Mouse (Mus musculus) heart, adult 2 months (tissue): ENCODE data around the gene Caskin1. TPM values are rescaled to one million over a fixed set of nuclear protein-coding genes. Genes with fewer than 3 reads are reported as not detected.

Experiments used
- DNase-seq, 2 experiments: peaks; one replicate each; pipeline ENCODE4 v3.0.0; 2021
- H3K27ac ChIP-seq: fragments of 200-600 bp; 2 replicates; pipeline ENCODE4 v1.8.1; 2022
- H3K27me3 ChIP-seq: fragments of 200-500 bp; 2 replicates; pipeline ENCODE4 v1.6.1; 2012; ENCODE audit warnings: mild to moderate bottlenecking, low read length, inconsistent platforms, mixed read lengths; ENCODE audit not compliant: control insufficient read depth, insufficient read depth
- H3K36me3 ChIP-seq: fragments of 200-500 bp; 2 replicates; pipeline ENCODE4 v1.6.1; 2012; ENCODE audit warnings: low read length, inconsistent platforms; ENCODE audit not compliant: control insufficient read depth, insufficient read depth
- H3K4me1 ChIP-seq: fragments of 200-500 bp; 2 replicates; pipeline ENCODE4 v1.6.1; 2011; ENCODE audit warnings: low read length; ENCODE audit not compliant: control insufficient read depth, insufficient read depth
- H3K4me3 ChIP-seq: fragments of 200-600 bp; 2 replicates; pipeline ENCODE4 v1.8.1; 2022
- H3K79me2 ChIP-seq: fragments of 200-500 bp; replicated peaks from 2 replicates; pipeline ENCODE4 v1.6.1; 2012; ENCODE audit warnings: mild to moderate bottlenecking, inconsistent platforms, low read length, moderate library complexity, mixed read lengths; ENCODE audit not compliant: control insufficient read depth, insufficient read depth
- H3K9ac ChIP-seq: fragments of 200-500 bp; 2 replicates; pipeline ENCODE4 v1.6.1; 2012; ENCODE audit warnings: low read depth, mild to moderate bottlenecking, control low read depth, inconsistent platforms, low read length, mixed read lengths
- CTCF ChIP-seq: fragments of 200-600 bp; IDR thresholded peaks from 2 replicates; pipeline ENCODE4 v1.8.1; 2022; ENCODE audit warnings: antibody characterized with exemption, mild to moderate bottlenecking, moderate library complexity
- EP300 ChIP-seq: fragments of 200-500 bp; IDR thresholded peaks from 2 replicates; pipeline ENCODE4 v1.6.1; 2011; ENCODE audit warnings: low read depth, low read length, control low read depth; ENCODE audit not compliant: insufficient read depth
- POLR2A ChIP-seq: fragments of 200-500 bp; IDR thresholded peaks from 2 replicates; pipeline ENCODE4 v1.6.1; 2011; ENCODE audit warnings: mild to moderate bottlenecking, low read depth, low read length, control low read depth; ENCODE audit not compliant: insufficient read depth
- WGBS: fragments of 180-500 bp; shearing (Covaris S2); methylation state at CpG from one replicate; pipeline ENCODE4 v1.1.7; 2018; 5-methylcytosine and 5-hydroxymethylcytosine counted together
- intact Hi-C: fragments of 180-260 bp; cut with DNase I; formaldehyde crosslinking; loops from one replicate; pipeline ENCODE4 v1.15.1; 2025
- polyA plus RNA-seq: library from polyadenylated mRNA; depleted of rRNA; stranded (reverse); fragments of >200 nt; gene quantifications from 2 replicates; pipeline ENCODE4 v1.2.3, GENCODE M21; 2012
- total RNA-seq, 2 experiments: library from RNA; stranded (reverse); gene quantifications; 2 replicates each; pipeline ENCODE4 v1.2.3; 2021

The Caskin1 gene
- total and polyA plus RNA-seq, 3 experiments = 0.16 to 0.55 (median 0.45) TPM

DNA sequence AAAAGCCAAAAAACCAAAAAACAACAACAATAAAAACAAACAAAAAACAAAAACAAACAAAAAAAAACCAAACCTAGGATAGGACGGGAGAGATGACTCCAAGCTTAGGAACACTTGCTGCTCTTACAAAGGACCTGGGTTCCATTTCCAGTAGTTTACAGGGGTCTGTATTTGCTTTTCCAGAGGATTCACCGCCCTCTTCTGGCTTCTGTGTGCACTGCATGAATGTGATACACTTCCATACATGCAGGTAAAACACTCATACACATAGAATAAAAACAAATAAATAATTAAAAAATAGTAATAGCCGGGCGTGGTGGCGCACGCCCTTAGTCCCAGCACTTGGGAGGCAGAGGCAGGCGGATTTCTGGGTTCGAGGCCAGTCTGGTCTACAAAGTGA is 50.5 kb downstream of the Caskin1 start:
- no peak overlapping the region for H3K27ac ChIP-seq
- H3K79me2 ChIP-seq = no peaks in the 10 kb centered on the region
- H3K4me1 ChIP-seq = no peaks in the 10 kb centered on the region
- H3K9ac ChIP-seq = no peak overlapping the region
- no peaks in the 10 kb centered on the region for H3K27me3 ChIP-seq
- no peak overlapping the region for H3K4me3 ChIP-seq
- DNase-seq = peak; percentile 41 to 65
- no peak for TF ChIP-seq POLR2A
- peak; percentile 82 for TF ChIP-seq CTCF
- no peaks in the 10 kb centered on the region for H3K36me3 ChIP-seq
- WGBS = 55% methylated on average over 8 of the region's 8 CpGs
- intact Hi-C loops = loop anchor here (2.0 kb wide), 2 partner anchors 44 to 90 kb away; no protein-coding TSS in a partner anchor

DNA sequence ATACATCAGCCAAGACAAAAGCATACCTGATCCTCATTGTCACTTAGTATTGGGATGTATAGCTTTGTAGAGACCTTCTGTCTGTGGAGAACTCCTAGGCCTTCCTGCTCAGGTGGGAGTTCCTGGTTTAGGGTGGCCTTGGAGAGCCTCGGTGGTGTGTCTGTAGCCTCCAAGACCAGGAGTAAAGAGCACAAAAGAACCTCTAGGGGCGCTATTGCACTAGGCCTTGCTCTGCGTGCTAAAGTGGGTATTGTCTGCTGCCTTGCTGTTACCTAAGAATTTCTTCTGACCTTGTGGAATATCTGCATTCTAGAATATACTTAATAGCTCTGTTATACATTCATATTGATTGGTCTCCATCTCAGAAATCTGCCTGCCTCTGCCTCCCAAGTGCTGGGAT is 52.0 kb downstream of the Caskin1 start:
- WGBS = 7% methylated on average over 3 of the region's 3 CpGs
- peak in 1 of 2 experiments; percentile 38 for DNase-seq
- Histone ChIP-seq H3K79me2 (no peaks in the 10 kb centered on the region), H3K27ac (no peak overlapping the region), H3K4me3 (no peak overlapping the region), H3K9ac (no peak overlapping the region), H3K27me3 (no peaks in the 10 kb centered on the region), H3K36me3 (no peaks in the 10 kb centered on the region), H3K4me1 (no peaks in the 10 kb centered on the region)
- intact Hi-C loops = loop anchor here (2.0 kb wide), 1 partner anchor 114 kb away; no protein-coding TSS in a partner anchor
- no peak for TF ChIP-seq POLR2A
- TF ChIP-seq CTCF = peak; percentile 93
- 0 out of 2 replicates have a peak, but pooled peaks have one; percentile 40 for TF ChIP-seq EP300

DNA sequence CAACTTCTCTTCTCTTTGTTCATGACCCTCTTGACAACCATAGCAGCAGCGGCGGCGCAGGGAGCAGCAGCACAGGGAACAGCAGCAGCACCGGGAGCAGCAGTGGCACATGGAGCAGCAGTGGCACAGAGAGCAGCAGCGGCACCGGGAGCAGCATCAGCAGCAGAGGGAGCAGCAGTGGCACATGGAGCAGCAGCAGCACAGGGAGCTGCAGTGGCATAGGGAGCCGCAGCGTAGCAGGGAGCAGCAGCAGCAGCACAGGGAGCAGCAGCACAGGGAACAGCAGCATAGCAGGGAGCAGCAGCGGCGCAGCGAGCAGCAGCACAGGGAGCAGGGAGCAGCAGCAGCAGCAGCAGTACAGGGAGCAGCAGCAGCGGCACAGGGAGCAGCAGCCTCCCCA is 56.2 kb downstream of the Caskin1 start:
- Histone ChIP-seq H3K27ac (no peak overlapping the region), H3K36me3 (no peaks in the 10 kb centered on the region), H3K4me3 (no peak overlapping the region), H3K4me1 (no peaks in the 10 kb centered on the region; the same call in 1 of the 2 replicates), H3K27me3 (no peaks in the 10 kb centered on the region), H3K9ac (no peak overlapping the region), H3K79me2 (no peaks in the 10 kb centered on the region)
- DNase-seq = no peak
- TF ChIP-seq EP300 = no peak
- intact Hi-C loops = no loop called here
- 21% methylated on average over 12 of the region's 12 CpGs for WGBS

- Histone ChIP-seq H3K27me3 (no peaks in the 10 kb centered on the region), H3K9ac (no peak overlapping the region), H3K27ac (no peak overlapping the region), H3K4me3 (no peak overlapping the region), H3K4me1 (no peaks in the 10 kb centered on the region; the same call in 1 of the 2 replicates), H3K36me3 (no peaks in the 10 kb centered on the region), H3K79me2 (no peaks in the 10 kb centered on the region)
- 91% methylated on average over 2 of the region's 2 CpGs for WGBS
- TF ChIP-seq EP300 (no peak), CTCF (0 out of 2 replicates have a peak, but pooled peaks have one; percentile 10), POLR2A (no peak)
- DNase-seq = no peak
- intact Hi-C loops = no loop called here
These were observed 56.8 kb downstream of the Caskin1 start for GRCm38 (mm10) chr17:24545247-24545646.

GRCm38 (mm10) chr17:24546234-24546633 is 57.8 kb downstream of the Caskin1 start:
- H3K4me1 ChIP-seq = peaks cover 2% of the 10 kb centered on the region
- no peak for DNase-seq
- no peak for TF ChIP-seq POLR2A
- no peak for TF ChIP-seq CTCF
- no peak for TF ChIP-seq EP300
- no peaks in the 10 kb centered on the region for H3K27me3 ChIP-seq
- no peak overlapping the region for H3K27ac ChIP-seq
- 85% methylated on average over 3 of the region's 3 CpGs for WGBS
- no peak overlapping the region for H3K4me3 ChIP-seq
- intact Hi-C loops = no loop called here
- H3K36me3 ChIP-seq = peaks cover 3% of the 10 kb centered on the region
- no peaks in the 10 kb centered on the region for H3K79me2 ChIP-seq
- no peak overlapping the region for H3K9ac ChIP-seq

- H3K4me1 ChIP-seq = peaks cover 4% of the 10 kb centered on the region
- 26% methylated on average over 9 of the region's 9 CpGs for WGBS
- DNase-seq = peak in 1 of 2 experiments; percentile 44
- peaks cover 1% of the 10 kb centered on the region; the same call in 1 of the 2 replicates for H3K79me2 ChIP-seq
- no peak overlapping the region for H3K9ac ChIP-seq
- H3K4me3 ChIP-seq = peak overlapping the region; percentile 65
- TF ChIP-seq EP300 (no peak), CTCF (no peak), POLR2A (no peak)
- H3K36me3 ChIP-seq = peaks cover 8% of the 10 kb centered on the region
- H3K27ac ChIP-seq = peak overlapping the region; percentile 90
- intact Hi-C loops = no loop called here
- H3K27me3 ChIP-seq = no peaks in the 10 kb centered on the region
These were observed 60.0 kb downstream of the Caskin1 start for GRCm38 (mm10) chr17:24548435-24548834.
